Mouse (Mus musculus): ENCODE results near the gene 2810459M11Rik.

2810459M11Rik gene

GRCm38 (mm10) chr1:86053198-86053921 lies 7.7 kb downstream of the 2810459M11Rik start:
- DNase-seq (ENCODE audit: low spot score), result no peak

- DNase-seq (ENCODE audit: low spot score), result no peak
Measured at GRCm38 (mm10) chr1:86054943-86055342, 9.3 kb downstream of the 2810459M11Rik start.

DNA sequence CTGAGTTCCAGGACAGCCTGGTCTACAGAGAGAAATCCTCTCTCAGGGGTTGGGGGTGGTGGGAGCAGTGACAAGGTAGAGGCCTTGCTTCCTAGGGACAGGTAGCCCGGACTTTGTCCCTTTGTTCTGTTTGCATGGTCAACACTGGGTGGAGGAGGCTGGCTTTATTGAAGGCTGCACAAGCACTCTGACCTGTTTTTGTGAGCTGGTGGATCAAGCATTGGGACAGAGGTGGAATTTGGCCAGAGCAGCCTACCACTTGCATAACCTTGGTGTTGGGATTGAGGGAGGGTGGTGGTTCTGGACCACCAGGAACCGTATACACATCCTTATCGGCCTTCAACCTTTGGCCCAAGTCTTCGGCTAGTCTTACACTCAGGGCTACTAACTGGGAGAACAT lies 10.6 kb downstream of the 2810459M11Rik start:
- DNase-seq (ENCODE audit: low spot score), result no peak

- DNase-seq (ENCODE audit: low spot score), result peak; percentile 95
Measured at GRCm38 (mm10) chr1:86058856-86059769, 13.4 kb downstream of the 2810459M11Rik start.

DNA sequence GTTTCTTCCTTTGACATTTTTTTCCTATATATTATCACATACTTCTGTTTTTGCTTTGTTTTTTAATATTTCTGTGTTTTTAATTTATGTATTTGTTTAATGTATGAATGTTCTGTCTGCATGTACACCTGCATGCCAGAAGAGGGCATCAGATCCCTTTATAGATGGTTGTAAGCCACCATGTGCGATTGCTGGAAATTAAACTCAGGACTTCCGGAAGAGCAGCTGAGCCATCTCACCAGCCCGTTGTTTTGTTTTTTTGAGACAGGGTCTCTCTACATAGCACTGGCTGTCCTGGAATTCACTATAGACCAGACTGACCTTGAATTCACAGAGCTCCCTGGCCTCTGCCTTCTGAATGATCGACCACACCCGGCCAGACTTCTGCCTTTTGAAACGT lies 16.9 kb downstream of the 2810459M11Rik start:
- DNase-seq (ENCODE audit: low spot score), result no peak

- peak; percentile 90 for DNase-seq (ENCODE audit: low spot score)
Measured at GRCm38 (mm10) chr1:86064271-86064991, 18.8 kb downstream of the 2810459M11Rik start, which contains the start of gene Psmd1. Gene Psmd1 (plus strand): TSS chr1:86064387.

DNA sequence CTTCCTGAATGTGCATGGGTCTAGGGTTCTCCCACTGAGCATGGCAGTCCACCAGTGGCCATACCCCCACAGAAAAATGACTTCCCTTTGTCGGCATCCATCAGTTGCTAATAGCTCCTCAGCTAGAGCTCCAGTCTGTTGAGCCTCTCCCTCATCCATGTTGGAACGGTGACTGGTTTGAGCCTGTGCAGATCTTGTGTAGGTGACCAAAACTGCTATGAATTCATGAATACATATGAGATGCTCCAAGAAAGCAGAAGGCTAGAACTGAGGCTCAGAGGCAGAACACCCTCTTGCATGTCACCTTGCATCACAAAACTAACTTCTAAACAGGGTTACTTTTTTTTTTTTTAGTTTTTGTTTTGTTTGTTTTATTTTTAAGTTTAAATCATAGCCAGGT lies 30.9 kb downstream of the 2810459M11Rik start:
- no peak for DNase-seq (ENCODE audit: low spot score)

DNA sequence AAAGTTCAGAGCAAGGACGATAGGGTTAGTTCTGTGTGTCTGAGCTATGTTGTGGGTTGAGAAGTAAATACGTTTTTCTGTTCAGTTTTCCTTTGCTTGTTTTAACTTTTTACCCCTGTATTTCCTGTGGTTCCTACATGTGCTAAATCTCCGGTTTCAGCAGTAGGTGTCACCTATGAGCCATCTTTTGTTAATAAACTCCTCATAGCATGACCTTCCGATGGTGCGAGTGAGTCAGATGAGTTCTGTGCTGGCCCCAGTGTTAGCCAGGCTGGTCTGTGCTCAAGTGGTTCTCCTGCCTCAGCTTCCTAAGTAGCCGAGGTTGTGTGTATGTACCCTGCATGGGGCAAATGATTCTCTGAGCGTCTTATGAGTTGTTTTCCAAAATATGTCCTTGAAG lies 48.8 kb downstream of the 2810459M11Rik start:
- no peak for DNase-seq (ENCODE audit: low spot score)

DNA sequence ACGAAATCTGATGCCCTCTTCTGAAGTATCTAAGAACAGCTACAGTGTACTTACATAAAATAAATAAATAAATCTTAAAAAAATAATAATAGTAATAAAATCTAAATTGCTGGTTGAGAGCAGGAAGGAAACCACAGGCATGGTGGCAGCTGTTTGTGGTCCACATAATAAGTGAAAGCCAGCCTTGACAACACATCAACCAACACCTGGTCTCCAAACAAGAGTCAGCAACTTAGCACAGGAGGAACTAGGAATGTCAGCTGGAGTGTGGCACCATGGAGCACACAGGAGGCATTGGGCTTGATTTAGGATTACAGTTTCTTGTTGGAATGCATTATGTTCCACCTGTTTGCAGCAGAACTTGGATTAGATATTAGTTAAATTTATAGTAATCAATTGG lies 59.4 kb downstream of the 2810459M11Rik start:
- no peak for DNase-seq (ENCODE audit: low spot score)
